Mouse (Mus musculus) C2C12 (cell line): ENCODE results near the gene Txndc15.

Experiments
- CTCF ChIP-seq: IDR thresholded peaks from one replicate; pipeline ENCODE4 v1.5.1; 2011; ENCODE audit not compliant: control insufficient read depth, insufficient read depth, insufficient read length
- MYOG ChIP-seq: IDR thresholded peaks from one replicate; pipeline ENCODE4 v1.6.1; 2011; ENCODE audit not compliant: control insufficient read depth, insufficient read length; ENCODE audit errors: extremely low read depth

GRCm38 (mm10) chr13:55694110-55694509, 20.3 kb upstream of the Txndc15 start:
- TF ChIP-seq CTCF (no peak), MYOG (no peak)
